Mouse (Mus musculus) E14TG2a.4 (cell line): Measurements from ENCODE around the gene Cyp17a1.

Experiments
- CTCF ChIP-seq: conservative IDR thresholded peaks from 2 replicates; pipeline ENCODE4 v1.5.1; 2014; ENCODE audit warnings: low read length
- NANOG ChIP-seq: IDR thresholded peaks from 2 replicates; pipeline ENCODE4 v1.6.1; 2014; ENCODE audit warnings: borderline replicate concordance, low read length, mixed read lengths
- POU5F1 ChIP-seq: IDR thresholded peaks from 2 replicates; pipeline ENCODE4 v1.6.1; 2014; ENCODE audit warnings: low read length, borderline replicate concordance

DNA sequence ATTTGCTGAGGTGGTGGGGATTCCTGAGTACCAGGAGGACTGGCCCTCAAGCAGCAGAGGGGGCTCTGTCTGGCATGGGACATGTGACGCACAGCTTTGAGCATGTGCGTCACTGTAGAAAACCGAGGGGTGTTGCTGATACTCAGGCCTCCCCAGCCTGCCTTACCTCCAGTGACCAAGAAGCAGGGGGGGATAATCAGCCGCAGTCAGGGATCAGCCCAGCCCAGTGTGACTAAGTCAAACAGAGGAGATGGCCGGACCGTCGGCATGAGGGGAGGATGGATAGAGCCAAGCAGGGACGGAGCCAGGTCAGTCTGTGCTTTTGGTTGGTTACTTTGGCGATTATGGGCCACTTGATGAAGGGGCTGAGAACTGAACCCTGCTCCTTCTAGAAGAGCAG lies 41.3 kb downstream of the Cyp17a1 start:
- TF ChIP-seq CTCF (no peak), NANOG (no peak), POU5F1 (no peak)
